Mouse (Mus musculus): ENCODE measurements around the gene Fut9.

The Fut9 gene

GRCm38 (mm10) chr4:25645580-25645979 lies 154.5 kb downstream of the Fut9 start:
- no peak for DNase-seq (ENCODE audit: low spot score in 2 of 2)

- no peak for DNase-seq (ENCODE audit: low spot score in 2 of 2)
Measured at GRCm38 (mm10) chr4:25641993-25642392, 158.1 kb downstream of the Fut9 start.

DNA sequence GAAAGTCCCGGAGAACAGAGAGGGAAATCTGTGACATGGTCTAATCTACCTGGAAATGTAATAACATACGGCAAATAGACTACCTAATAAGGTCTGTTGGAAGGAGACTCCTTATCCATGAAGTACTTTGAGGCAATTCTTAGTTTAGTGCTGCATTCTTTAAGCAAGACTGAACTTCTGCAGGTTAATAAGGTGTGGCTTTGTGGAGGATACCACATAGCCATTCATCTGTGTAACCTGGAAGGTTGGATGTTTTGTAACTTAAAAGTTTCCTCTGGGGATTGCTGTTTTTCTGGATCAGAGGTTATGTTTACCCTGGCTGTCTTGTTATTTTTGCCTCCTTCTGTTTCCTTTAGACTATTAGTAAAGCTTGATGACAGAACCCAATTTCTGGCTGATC lies 166.8 kb downstream of the Fut9 start:
- no peak for DNase-seq (ENCODE audit: low spot score in 2 of 2)

DNA sequence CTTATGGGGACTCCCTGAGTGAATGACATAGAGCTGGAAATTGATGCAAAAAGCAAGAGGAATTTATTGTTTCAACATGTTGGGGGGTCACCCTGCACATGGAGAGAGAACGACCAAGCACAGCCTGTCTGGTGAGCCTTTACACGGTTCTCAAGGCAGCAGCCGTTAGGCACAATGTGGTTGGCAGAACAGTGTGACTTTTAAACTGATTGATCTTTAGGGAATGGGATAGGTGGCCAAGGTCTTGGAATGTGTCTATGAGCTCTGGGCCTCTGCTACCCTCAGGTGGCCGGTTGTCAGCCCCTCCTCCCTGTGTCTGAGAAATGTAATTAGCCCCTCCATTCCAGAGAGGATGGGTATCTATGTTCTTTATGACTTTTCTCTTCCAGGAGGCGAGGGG lies 171.9 kb downstream of the Fut9 start:
- no peak for DNase-seq (ENCODE audit: low spot score in 2 of 2)

GRCm38 (mm10) chr4:25627467-25627866 lies 172.6 kb downstream of the Fut9 start:
- DNase-seq (ENCODE audit: low spot score in 2 of 2) = no peak

DNA sequence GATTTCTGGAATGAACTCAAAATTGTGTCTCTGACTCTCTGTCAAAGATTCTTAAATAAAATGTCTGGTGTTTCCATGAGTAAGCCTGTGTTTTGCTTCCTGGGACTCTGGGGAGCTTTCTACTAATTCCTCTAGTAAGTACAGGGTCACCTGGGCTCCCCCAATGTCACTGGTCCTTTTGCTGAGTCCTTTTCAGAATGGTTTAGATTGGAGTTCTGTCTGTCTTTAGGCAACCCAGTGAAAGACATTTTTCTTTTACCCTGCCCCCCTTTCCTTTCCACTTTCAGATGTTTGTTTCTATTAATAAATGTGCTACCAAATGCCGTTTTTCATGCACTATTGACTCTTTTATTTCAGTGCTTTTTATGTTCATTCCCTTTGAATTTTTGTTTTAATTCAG lies 173.0 kb downstream of the Fut9 start:
- DNase-seq (ENCODE audit: low spot score in 2 of 2) = no peak

DNA sequence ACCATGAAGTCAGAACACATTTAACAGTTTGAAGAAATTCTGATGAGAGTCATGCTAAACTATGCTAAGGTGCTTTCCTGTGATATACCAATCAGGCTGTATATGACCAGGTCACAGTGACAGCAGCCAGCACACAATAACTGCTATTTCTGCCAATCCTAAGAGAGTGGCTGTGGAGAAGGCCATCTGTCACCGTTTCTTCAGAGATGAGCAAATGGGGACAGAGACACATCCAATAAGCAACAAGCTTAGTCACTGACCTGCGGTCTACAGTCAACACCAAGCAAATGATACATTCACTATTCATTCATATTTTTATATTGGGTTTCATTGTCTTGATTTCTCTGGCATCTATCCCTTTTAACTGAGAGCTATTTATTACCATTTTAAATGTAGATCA lies 176.9 kb downstream of the Fut9 start:
- DNase-seq (ENCODE audit: low spot score in 2 of 2) = no peak

DNA sequence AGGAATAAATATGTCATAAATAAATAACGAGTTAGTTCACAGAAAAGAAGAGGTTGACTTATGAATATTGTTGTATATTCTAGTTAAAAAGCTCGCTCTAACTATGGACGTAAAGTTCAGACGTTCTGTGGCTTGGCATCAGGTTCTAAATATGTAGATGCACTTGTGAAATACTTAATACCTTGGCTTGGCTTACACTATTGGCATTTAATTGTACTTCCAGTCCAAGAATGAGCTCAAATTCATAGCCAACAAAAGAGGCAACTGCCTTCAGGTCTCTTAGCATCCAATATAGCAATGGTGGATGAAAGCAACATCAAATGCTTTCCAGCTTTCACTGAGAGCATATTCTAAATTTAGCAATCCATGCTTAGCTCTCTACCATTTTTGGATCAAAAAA lies 182.7 kb downstream of the Fut9 start:
- no peak for DNase-seq (ENCODE audit: low spot score in 2 of 2)

- DNase-seq (ENCODE audit: low spot score in 2 of 2) = no peak
Measured at GRCm38 (mm10) chr4:25613426-25613825, 186.6 kb downstream of the Fut9 start.

- DNase-seq (ENCODE audit: low spot score in 2 of 2) = no peak
Measured at GRCm38 (mm10) chr4:25610481-25610880, 189.6 kb downstream of the Fut9 start.

DNA sequence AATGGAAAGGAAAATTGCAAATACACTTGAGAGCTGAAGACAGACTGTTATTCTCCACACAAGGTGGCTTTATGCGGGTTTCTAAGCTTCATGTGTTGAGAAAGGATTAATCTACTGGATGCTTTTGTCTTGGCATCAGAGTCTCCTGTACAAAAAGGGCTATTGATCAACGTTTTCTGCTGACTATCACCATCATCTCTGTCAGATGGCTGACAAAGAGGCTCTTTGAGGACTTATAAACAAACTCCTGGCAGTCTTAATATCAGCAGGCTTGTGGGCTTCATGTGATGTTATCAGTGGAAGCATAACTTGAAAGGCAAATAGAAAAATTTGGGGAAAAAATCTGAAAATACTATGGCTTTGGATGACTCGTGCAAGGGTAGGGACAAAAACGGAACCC lies 206.8 kb downstream of the Fut9 start:
- DNase-seq (ENCODE audit: low spot score in 2 of 2) = no peak
